Mouse (Mus musculus): Measurements from ENCODE around the gene Tmem170b. TPM values are rescaled to one million over a fixed set of nuclear protein-coding genes. Genes with fewer than 3 reads are reported as not detected.

Tmem170b gene
- 6.0 and 9.3 TPM in 2 replicates for polyA plus RNA-seq (2012; ENCODE audit: insufficient read depth, insufficient read length, missing spikeins)

- Histone ChIP-seq H3K4me1 (ENCODE audit: control insufficient read depth, insufficient read depth, insufficient read length, low read length) (no peaks in the 10 kb centered on the region), H3K4me3 (ENCODE audit: insufficient read depth, low read depth, low read length) (peak within 1 kb of the TSS; percentile 97), H3K27ac (replicated peaks; ENCODE audit: low read depth, low read length) (peak within 1 kb of the TSS; percentile 90)
Measured at GRCm38 (mm10) chr13:41605099-41606010, at the start of gene Tmem170b. Gene Tmem170b, plus strand, starts transcription at chr13:41605907.

- Histone ChIP-seq H3K27ac (replicated peaks; ENCODE audit: low read depth, low read length) (no peak overlapping the region), H3K4me3 (ENCODE audit: insufficient read depth, low read depth, low read length) (no peak overlapping the region), H3K4me1 (ENCODE audit: control insufficient read depth, insufficient read depth, insufficient read length, low read length) (no peaks in the 10 kb centered on the region)
Measured at GRCm38 (mm10) chr13:41561024-41561423, 44.7 kb upstream of the Tmem170b start.

GRCm38 (mm10) chr13:41568421-41568820, 37.3 kb upstream of the Tmem170b start:
- Histone ChIP-seq H3K4me1 (ENCODE audit: control insufficient read depth, insufficient read depth, insufficient read length, low read length) (peaks cover 3% of the 10 kb centered on the region; the same call in 1 of the 2 replicates), H3K4me3 (ENCODE audit: insufficient read depth, low read depth, low read length) (no peak overlapping the region), H3K27ac (replicated peaks; ENCODE audit: low read depth, low read length) (no peak overlapping the region)

- Histone ChIP-seq H3K27ac (replicated peaks; ENCODE audit: low read depth, low read length) (no peak overlapping the region), H3K4me3 (ENCODE audit: insufficient read depth, low read depth, low read length) (no peak overlapping the region), H3K4me1 (ENCODE audit: control insufficient read depth, insufficient read depth, insufficient read length, low read length) (peaks cover 3% of the 10 kb centered on the region; the same call in 1 of the 2 replicates)
Measured at GRCm38 (mm10) chr13:41568926-41569325, 36.8 kb upstream of the Tmem170b start.

- Histone ChIP-seq H3K4me1 (ENCODE audit: control insufficient read depth, insufficient read depth, insufficient read length, low read length) (peaks cover 3% of the 10 kb centered on the region; the same call in 1 of the 2 replicates), H3K4me3 (ENCODE audit: insufficient read depth, low read depth, low read length) (no peak overlapping the region), H3K27ac (replicated peaks; ENCODE audit: low read depth, low read length) (no peak overlapping the region)
Measured at GRCm38 (mm10) chr13:41569776-41570175, 35.9 kb upstream of the Tmem170b start.

GRCm38 (mm10) chr13:41571368-41572350, 34.0 kb upstream of the Tmem170b start:
- Histone ChIP-seq H3K27ac (replicated peaks; ENCODE audit: low read depth, low read length) (no peak overlapping the region), H3K4me3 (ENCODE audit: insufficient read depth, low read depth, low read length) (no peak overlapping the region), H3K4me1 (ENCODE audit: control insufficient read depth, insufficient read depth, insufficient read length, low read length) (peaks cover 3% of the 10 kb centered on the region; the same call in 1 of the 2 replicates)

GRCm38 (mm10) chr13:41572351-41572735, 33.4 kb upstream of the Tmem170b start:
- no peak overlapping the region for H3K4me3 ChIP-seq (ENCODE audit: insufficient read depth, low read depth, low read length)
- H3K4me1 ChIP-seq (ENCODE audit: control insufficient read depth, insufficient read depth, insufficient read length, low read length), result peaks cover 3% of the 10 kb centered on the region; the same call in 1 of the 2 replicates
- no peak overlapping the region for H3K27ac ChIP-seq (replicated peaks; ENCODE audit: low read depth, low read length)

GRCm38 (mm10) chr13:41573126-41573846, 32.4 kb upstream of the Tmem170b start:
- Histone ChIP-seq H3K27ac (replicated peaks; ENCODE audit: low read depth, low read length) (no peak overlapping the region), H3K4me3 (ENCODE audit: insufficient read depth, low read depth, low read length) (no peak overlapping the region), H3K4me1 (ENCODE audit: control insufficient read depth, insufficient read depth, insufficient read length, low read length) (peaks cover 3% of the 10 kb centered on the region; the same call in 1 of the 2 replicates)

GRCm38 (mm10) chr13:41581058-41581457, 24.6 kb upstream of the Tmem170b start:
- H3K27ac ChIP-seq (replicated peaks; ENCODE audit: low read depth, low read length), result no peak overlapping the region
- no peaks in the 10 kb centered on the region for H3K4me1 ChIP-seq (ENCODE audit: control insufficient read depth, insufficient read depth, insufficient read length, low read length)
- no peak overlapping the region for H3K4me3 ChIP-seq (ENCODE audit: insufficient read depth, low read depth, low read length)

GRCm38 (mm10) chr13:41583666-41584357, 21.9 kb upstream of the Tmem170b start:
- Histone ChIP-seq H3K27ac (replicated peaks; ENCODE audit: low read depth, low read length) (peak overlapping the region; percentile 68), H3K4me3 (ENCODE audit: insufficient read depth, low read depth, low read length) (peak overlapping the region; percentile 53), H3K4me1 (ENCODE audit: control insufficient read depth, insufficient read depth, insufficient read length, low read length) (no peaks in the 10 kb centered on the region)

- H3K4me3 ChIP-seq (ENCODE audit: insufficient read depth, low read depth, low read length), result no peak overlapping the region
Measured at GRCm38 (mm10) chr13:41584358-41584680, 21.4 kb upstream of the Tmem170b start.

GRCm38 (mm10) chr13:41584896-41585295, 20.8 kb upstream of the Tmem170b start:
- no peaks in the 10 kb centered on the region for H3K4me1 ChIP-seq (ENCODE audit: control insufficient read depth, insufficient read depth, insufficient read length, low read length)
- no peak overlapping the region for H3K4me3 ChIP-seq (ENCODE audit: insufficient read depth, low read depth, low read length)
- no peak overlapping the region for H3K27ac ChIP-seq (replicated peaks; ENCODE audit: low read depth, low read length)

More at GRCm38 (mm10) chr13:41584358-41584680, 21.4 kb upstream of the Tmem170b start:
- H3K4me1 ChIP-seq (ENCODE audit: control insufficient read depth, insufficient read depth, insufficient read length, low read length), result no peaks in the 10 kb centered on the region
- no peak overlapping the region for H3K27ac ChIP-seq (replicated peaks; ENCODE audit: low read depth, low read length)

- Histone ChIP-seq H3K4me3 (ENCODE audit: insufficient read depth, low read depth, low read length) (no peak overlapping the region), H3K4me1 (ENCODE audit: control insufficient read depth, insufficient read depth, insufficient read length, low read length) (no peaks in the 10 kb centered on the region), H3K27ac (replicated peaks; ENCODE audit: low read depth, low read length) (no peak overlapping the region; the same call in 1 of the 2 replicates)
Measured at GRCm38 (mm10) chr13:41596678-41597077, 9.0 kb upstream of the Tmem170b start.

GRCm38 (mm10) chr13:41599977-41600376, 5.7 kb upstream of the Tmem170b start:
- no peak overlapping the region for H3K4me3 ChIP-seq (ENCODE audit: insufficient read depth, low read depth, low read length)
- peak overlapping the region; percentile 48; the same call in 1 of the 2 replicates for H3K27ac ChIP-seq (replicated peaks; ENCODE audit: low read depth, low read length)
- no peaks in the 10 kb centered on the region for H3K4me1 ChIP-seq (ENCODE audit: control insufficient read depth, insufficient read depth, insufficient read length, low read length)
